Mouse (Mus musculus) MEL (cell line): Measurements from ENCODE around the gene Kif26a.

ENCODE experiments used
- CHD1 ChIP-seq: IDR thresholded peaks from 2 replicates; pipeline ENCODE4 v1.6.1; 2012; ENCODE audit warnings: low read depth, mild to moderate bottlenecking, inconsistent platforms, low read length, improper control_type of control experiment
- CTCF ChIP-seq, 3 experiments: IDR thresholded peaks in 2 of 3; conservative IDR thresholded peaks in 1 of 3; 2 replicates each; pipeline ENCODE4 v1.5.1; 2011 to 2012; ENCODE audit warnings: low read length in 3 of 3, low read depth in 2 of 3, mild to moderate bottlenecking in 2 of 3, improper control_type of control experiment in 1 of 3, inconsistent platforms in 1 of 3, mixed read lengths in 1 of 3, moderate library complexity in 1 of 3; ENCODE audit not compliant: control insufficient read depth in 1 of 3, insufficient read depth in 1 of 3, poor library complexity in 1 of 3, severe bottlenecking in 1 of 3
- ELF1 ChIP-seq: IDR thresholded peaks from 2 replicates; pipeline ENCODE4 v1.6.1; 2014; ENCODE audit warnings: low read depth, mild to moderate bottlenecking, inconsistent platforms, low read length, improper control_type of control experiment, moderate library complexity
- EP300 ChIP-seq, 2 experiments: IDR thresholded peaks; 2 replicates each; pipeline ENCODE4 v1.6.1; 2011; ENCODE audit warnings: improper control_type of control experiment in 2 of 2, low read length in 2 of 2, low read depth in 1 of 2, mild to moderate bottlenecking in 1 of 2
- GATA1 ChIP-seq: IDR thresholded peaks from 2 replicates; pipeline ENCODE4 v1.6.1; 2011; ENCODE audit warnings: low read depth, low read length, improper control_type of control experiment
- MAFK ChIP-seq: IDR thresholded peaks from 2 replicates; pipeline ENCODE4 v1.6.1; 2011; ENCODE audit warnings: low read depth, mild to moderate bottlenecking, low read length, improper control_type of control experiment, borderline replicate concordance
- MYC ChIP-seq: IDR thresholded peaks from 2 replicates; pipeline ENCODE4 v1.6.1; 2011; ENCODE audit warnings: low read depth, mild to moderate bottlenecking, low read length, improper control_type of control experiment, moderate library complexity
- NRF1 ChIP-seq: IDR thresholded peaks from 2 replicates; pipeline ENCODE4 v1.6.1; 2014; ENCODE audit warnings: low read depth, mild to moderate bottlenecking, inconsistent platforms, low read length, improper control_type of control experiment, moderate library complexity; ENCODE audit not compliant: poor library complexity, insufficient read depth, severe bottlenecking
- POLR2A ChIP-seq, 2 experiments: IDR thresholded peaks; 2 replicates each; pipeline ENCODE4 v1.6.1; 2011 to 2012; ENCODE audit warnings: low read length in 2 of 2, mild to moderate bottlenecking in 2 of 2, control low read depth in 1 of 2, improper control_type of control experiment in 1 of 2, low read depth in 1 of 2, moderate library complexity in 1 of 2; ENCODE audit not compliant: control insufficient read depth in 1 of 2, insufficient read depth in 1 of 2, poor library complexity in 1 of 2
- SMC3 ChIP-seq: IDR thresholded peaks from 2 replicates; pipeline ENCODE4 v1.6.1; 2011; ENCODE audit warnings: low read depth, low read length, improper control_type of control experiment
- TCF12 ChIP-seq: IDR thresholded peaks from 2 replicates; pipeline ENCODE4 v1.6.1; 2014; ENCODE audit warnings: low read depth, mild to moderate bottlenecking, inconsistent platforms, low read length, improper control_type of control experiment, moderate library complexity
- ZC3H11A ChIP-seq: IDR thresholded peaks from 2 replicates; pipeline ENCODE4 v1.6.1; 2012; ENCODE audit warnings: low read depth, mild to moderate bottlenecking, inconsistent platforms, low read length, improper control_type of control experiment
- ZKSCAN1 ChIP-seq: IDR thresholded peaks from 2 replicates; pipeline ENCODE4 v1.6.1; 2012; ENCODE audit warnings: low read depth, mild to moderate bottlenecking, inconsistent platforms, low read length, improper control_type of control experiment, moderate library complexity

- TF ChIP-seq MAFK (no peak), CTCF (IDR thresholded peaks at IDR 0.05 in 2 of 3, conservative IDR thresholded peaks at IDR 0.05 in 1 of 3; ENCODE audit: control insufficient read depth in 1 of 3, insufficient read depth in 1 of 3, low read depth in 2 of 3, low read length in 3 of 3, poor library complexity in 1 of 3, severe bottlenecking in 1 of 3) (no peak), GATA1 (no peak), CHD1 (no peak), EP300 (IDR thresholded peaks at IDR 0.05; ENCODE audit: low read depth in 1 of 2, low read length in 2 of 2) (no peak), TCF12 (no peak), NRF1 (no peak), POLR2A (IDR thresholded peaks at IDR 0.05; ENCODE audit: control insufficient read depth in 1 of 2, insufficient read depth in 1 of 2, low read depth in 1 of 2, low read length in 2 of 2, poor library complexity in 1 of 2) (no peak), ELF1 (no peak), ZKSCAN1 (no peak), SMC3 (no peak), MYC (no peak), ZC3H11A (no peak)
These were observed 34.7 kb upstream of the Kif26a start for GRCm38 (mm10) chr12:112111323-112111722.
